Mouse (Mus musculus) CH12.LX (cell line): Measurements from ENCODE around the gene Tgfb1. TPM values are rescaled to one million over a fixed set of nuclear protein-coding genes. Genes with fewer than 3 reads are reported as not detected.

Source experiments
- DNase-seq: peaks from one replicate; pipeline ENCODE4 v3.0.0-alpha.2; 2013; ENCODE audit errors: extremely low read depth
- H3K27ac ChIP-seq: 2 replicates; pipeline ENCODE4 v1.5.1; 2012; ENCODE audit warnings: low read depth, mild to moderate bottlenecking, control low read depth, moderate library complexity; ENCODE audit not compliant: insufficient read depth
- H3K27me3 ChIP-seq: replicated peaks from 2 replicates; pipeline ENCODE3; 2012; ENCODE audit warnings: inconsistent platforms
- H3K36me3 ChIP-seq, 2 experiments: replicated peaks in 1 of 2; 2 replicates each; pipeline versions ENCODE3 to v1.6.1; 2012; ENCODE audit warnings: inconsistent platforms in 1 of 2, low read length in 1 of 2, mild to moderate bottlenecking in 1 of 2, mixed read lengths in 1 of 2, moderate library complexity in 1 of 2; ENCODE audit not compliant: control insufficient read depth in 1 of 2, insufficient read depth in 1 of 2
- H3K4me1 ChIP-seq, 2 experiments: 2 replicates each; pipeline ENCODE4 v1.6.1; 2012; ENCODE audit warnings: inconsistent platforms in 1 of 2, moderate library complexity in 1 of 2; ENCODE audit not compliant: insufficient read depth in 2 of 2, control insufficient read depth in 1 of 2
- H3K4me2 ChIP-seq: 2 replicates; pipeline ENCODE4 v1.6.1; 2012; ENCODE audit warnings: low read depth, mild to moderate bottlenecking, control low read depth; ENCODE audit not compliant: poor library complexity, insufficient read depth, severe bottlenecking
- H3K4me3 ChIP-seq, 3 experiments: fragments of 150-350 bp in 1 of 3; sonication (generic) in 1 of 3; replicated peaks in 1 of 3; 2 replicates each; pipeline versions ENCODE3 to v1.5.1; 2011 to 2012; ENCODE audit warnings: low read depth in 2 of 3, low read length in 2 of 3, mild to moderate bottlenecking in 2 of 3, moderate library complexity in 2 of 3, control low read depth in 1 of 3, improper control_type of control experiment in 1 of 3, inconsistent platforms in 1 of 3, mixed read lengths in 1 of 3; ENCODE audit not compliant: poor library complexity in 1 of 3
- H3K79me2 ChIP-seq: replicated peaks from 2 replicates; pipeline ENCODE4 v1.6.1; 2012; ENCODE audit warnings: mild to moderate bottlenecking, moderate library complexity; ENCODE audit not compliant: control insufficient read depth, poor library complexity, insufficient read depth, severe bottlenecking; ENCODE audit errors: extremely low read depth
- H3K9ac ChIP-seq: 2 replicates; pipeline ENCODE4 v1.6.1; 2012; ENCODE audit warnings: low read depth, mild to moderate bottlenecking, control low read depth, moderate library complexity; ENCODE audit not compliant: insufficient read depth
- H3K9me3 ChIP-seq: replicated peaks from 2 replicates; pipeline ENCODE3; 2012; ENCODE audit warnings: low read length, inconsistent platforms, mixed read lengths
- CHD2 ChIP-seq: IDR thresholded peaks from 2 replicates; pipeline ENCODE4 v1.6.1; 2011; ENCODE audit warnings: low read length, improper control_type of control experiment
- CTCF ChIP-seq, 2 experiments: IDR thresholded peaks in 1 of 2; conservative IDR thresholded peaks in 1 of 2; 2 replicates each; pipeline ENCODE4 v1.5.1; 2011 to 2012; ENCODE audit warnings: low read depth in 2 of 2, low read length in 2 of 2, improper control_type of control experiment in 1 of 2, inconsistent platforms in 1 of 2, mild to moderate bottlenecking in 1 of 2, moderate library complexity in 1 of 2
- E2F4 ChIP-seq: IDR thresholded peaks from 2 replicates; pipeline ENCODE4 v1.6.1; 2011; ENCODE audit warnings: low read depth, low read length, improper control_type of control experiment; ENCODE audit not compliant: insufficient replicate concordance
- ELF1 ChIP-seq: IDR thresholded peaks from 2 replicates; pipeline ENCODE4 v1.6.1; 2014; ENCODE audit warnings: low read depth, mild to moderate bottlenecking, inconsistent platforms, low read length, improper control_type of control experiment
- IRF4 ChIP-seq: IDR thresholded peaks from 2 replicates; pipeline ENCODE4 v1.6.1; 2014; ENCODE audit warnings: low read depth, mild to moderate bottlenecking, inconsistent platforms, low read length, improper control_type of control experiment
- MAFK ChIP-seq: IDR thresholded peaks from 2 replicates; pipeline ENCODE4 v1.6.1; 2011; ENCODE audit warnings: low read length, improper control_type of control experiment; ENCODE audit not compliant: insufficient replicate concordance
- MAX ChIP-seq: IDR thresholded peaks from 2 replicates; pipeline ENCODE4 v1.6.1; 2011; ENCODE audit warnings: low read length, improper control_type of control experiment
- MAZ ChIP-seq: IDR thresholded peaks from 2 replicates; pipeline ENCODE4 v1.6.1; 2012; ENCODE audit warnings: low read depth, mild to moderate bottlenecking, inconsistent platforms, low read length, improper control_type of control experiment, moderate library complexity
- MYC ChIP-seq: IDR thresholded peaks from 2 replicates; pipeline ENCODE4 v1.6.1; 2011; ENCODE audit warnings: low read depth, mild to moderate bottlenecking, improper control_type of control experiment, low read length
- POLR2A ChIP-seq: IDR thresholded peaks from 2 replicates; pipeline ENCODE4 v1.6.1; 2011; ENCODE audit warnings: low read depth, mild to moderate bottlenecking, improper control_type of control experiment, low read length
- RAD21 ChIP-seq: IDR thresholded peaks from 2 replicates; pipeline ENCODE4 v1.6.1; 2011; ENCODE audit warnings: low read depth, mild to moderate bottlenecking, low read length, improper control_type of control experiment, moderate library complexity
- RCOR1 ChIP-seq: conservative IDR thresholded peaks from 2 replicates; pipeline ENCODE4 v1.6.1; 2012; ENCODE audit warnings: low read depth, mild to moderate bottlenecking, inconsistent platforms, low read length, improper control_type of control experiment
- SIN3A ChIP-seq: IDR thresholded peaks from 2 replicates; pipeline ENCODE4 v1.6.1; 2012; ENCODE audit warnings: low read length, improper control_type of control experiment, inconsistent platforms
- SMC3 ChIP-seq: IDR thresholded peaks from 2 replicates; pipeline ENCODE4 v1.6.1; 2011; ENCODE audit warnings: low read depth, low read length, improper control_type of control experiment
- ZNF384 ChIP-seq: IDR thresholded peaks from 2 replicates; pipeline ENCODE4 v1.6.1; 2012; ENCODE audit warnings: low read depth, low read length, improper control_type of control experiment, inconsistent platforms
- dilution Hi-C: fragments of 300-500 bp; cut with MboI; formaldehyde crosslinking; loops from 2 replicates; pipeline ENCODE4 v1.14.3; 2020; ENCODE audit warnings: low sequenced_read_pairs; ENCODE audit not compliant: extremely low pct_unique_long_range_greater_than_20kb, extremely low pct_ligation_motif_present
- in situ Hi-C: fragments of 300-500 bp; cut with MboI; formaldehyde crosslinking; loops from 3 replicates; pipeline ENCODE4 v1.14.3; 2019; ENCODE audit warnings: low sequenced_read_pairs, low pct_ligation_motif_present, low pct_unique_long_range_greater_than_20kb, mixed read lengths
- polyA plus RNA-seq: library from polyadenylated mRNA; unstranded; fragments of >175 nt; gene quantifications from 2 replicates; pipeline ENCODE4 v1.2.1, GENCODE M21; 2012; ENCODE audit warnings: low read depth; ENCODE audit not compliant: insufficient read length
- total RNA-seq, 2 experiments: library from RNA; depleted of rRNA; stranded (reverse); fragments of 300-350 nt in 1 of 2; fragments of >200 nt in 1 of 2; gene quantifications; 2 replicates each; pipeline ENCODE4 v1.2.3; 2012 to 2014

The Tgfb1 gene
- total and polyA plus RNA-seq, 3 experiments = 9.2 to 109 (median 25.9) TPM

- no peak for TF ChIP-seq MAFK
- no peak for TF ChIP-seq RAD21
- peak; percentile 62 for TF ChIP-seq IRF4
These were observed 3.2 kb upstream of the Tgfb1 start (continued) for GRCm38 (mm10) chr7:25683474-25684180.

GRCm38 (mm10) chr7:25684659-25685058, 2.1 kb upstream of the Tgfb1 start:
- Histone ChIP-seq H3K4me3 (no peak overlapping the region), H3K4me2 (no peak overlapping the region), H3K4me1 (peaks cover 23 to 56% of the 10 kb centered on the region in 2 experiments), H3K27ac (no peak overlapping the region), H3K79me2 (peaks cover 16% of the 10 kb centered on the region), H3K36me3 (peaks cover 0 to 28% of the 10 kb centered on the region in 2 experiments), H3K27me3 (no peaks in the 10 kb centered on the region), H3K9me3 (no peaks in the 10 kb centered on the region), H3K9ac (no peak overlapping the region)
- dilution Hi-C loops (no loop called here), in situ Hi-C loops (no loop called here)
- TF ChIP-seq MAZ (no peak), SIN3A (no peak)
- DNase-seq = no peak

GRCm38 (mm10) chr7:25685926-25686470, 804 bp upstream of the Tgfb1 start:
- no peaks in the 10 kb centered on the region for H3K9me3 ChIP-seq
- peaks cover 21% of the 10 kb centered on the region for H3K79me2 ChIP-seq
- in situ Hi-C loops = no loop called here
- no peak overlapping the region for H3K27ac ChIP-seq
- DNase-seq = no peak
- no peaks in the 10 kb centered on the region for H3K27me3 ChIP-seq
- dilution Hi-C loops = no loop called here
- H3K4me1 ChIP-seq = peaks cover 27 to 62% of the 10 kb centered on the region in 2 experiments
- H3K4me3 ChIP-seq = peak overlapping the region in 1 of 3 experiments; percentile 73
- peaks cover 2 to 36% of the 10 kb centered on the region in 2 experiments for H3K36me3 ChIP-seq
- no peak overlapping the region for H3K9ac ChIP-seq
- H3K4me2 ChIP-seq = no peak overlapping the region
- TF ChIP-seq MAX (no peak), ZNF384 (no peak), MAFK (no peak), ELF1 (no peak), RCOR1 (no peak), SMC3 (no peak), E2F4 (no peak), MYC (no peak), POLR2A (no peak), CHD2 (no peak), RAD21 (no peak), CTCF (conservative IDR thresholded peaks at IDR 0.05 in 1 of 2, IDR thresholded peaks at IDR 0.05 in 1 of 2; ENCODE audit: low read depth in 2 of 2, low read length in 2 of 2) (no peak)
